Mouse (Mus musculus) kidney, embryonic 15.5 days (tissue): ENCODE results near the gene Vars2. TPM values are rescaled to one million over a fixed set of nuclear protein-coding genes. Genes with fewer than 3 reads are reported as not detected.

ENCODE experiments used
- ATAC-seq: fragments of 200-750 bp; cut with Nextera tagmentation; replicated peaks from 2 replicates; pipeline ENCODE4 v1.8.0; 2017; ENCODE audit warnings: moderate TSS enrichment; ENCODE audit not compliant: low FRiP score
- H3K27ac ChIP-seq: fragments of 300-500 bp; sonication (generic); 2 replicates; pipeline ENCODE4 v1.5.1; 2015; ENCODE audit warnings: mild to moderate bottlenecking, inconsistent platforms
- H3K27me3 ChIP-seq: fragments of 300-500 bp; sonication (generic); 2 replicates; pipeline ENCODE4 v1.6.1; 2015; ENCODE audit warnings: inconsistent platforms
- H3K36me3 ChIP-seq: fragments of 300-500 bp; sonication (generic); 2 replicates; pipeline ENCODE4 v1.6.1; 2015; ENCODE audit warnings: inconsistent platforms
- H3K4me1 ChIP-seq: fragments of 300-500 bp; sonication (generic); 2 replicates; pipeline ENCODE4 v1.6.1; 2015; ENCODE audit warnings: inconsistent platforms
- H3K4me2 ChIP-seq: fragments of 300-500 bp; sonication (generic); 2 replicates; pipeline ENCODE4 v1.6.1; 2015; ENCODE audit warnings: moderate library complexity, mild to moderate bottlenecking, inconsistent platforms
- H3K4me3 ChIP-seq: fragments of 300-500 bp; sonication (generic); replicated peaks from 2 replicates; pipeline ENCODE4 v1.5.1; 2015; ENCODE audit warnings: mild to moderate bottlenecking, inconsistent platforms
- H3K9ac ChIP-seq: fragments of 300-500 bp; sonication (generic); 2 replicates; pipeline ENCODE4 v1.6.1; 2015; ENCODE audit warnings: mild to moderate bottlenecking, inconsistent platforms
- H3K9me3 ChIP-seq: fragments of 300-500 bp; sonication (generic); replicated peaks from 2 replicates; pipeline ENCODE4 v1.6.1; 2016; ENCODE audit warnings: inconsistent platforms
- WGBS: fragments of 180-500 bp; shearing (Covaris S2); methylation state at CpG from one replicate; pipeline ENCODE4 v1.1.7; 2015; ENCODE audit warnings: mixed read lengths; 5-methylcytosine and 5-hydroxymethylcytosine counted together
- polyA plus RNA-seq: library from polyadenylated mRNA; unstranded; fragments of >200 nt; fragmentation: Nextera tagmentation; extraction: Ambion mirVana; gene quantifications from 2 replicates; pipeline ENCODE4 v1.2.1, GENCODE M21; 2015

Gene Vars2
- polyA plus RNA-seq, 1 experiment from 2014 or later = 18.8 TPM

DNA sequence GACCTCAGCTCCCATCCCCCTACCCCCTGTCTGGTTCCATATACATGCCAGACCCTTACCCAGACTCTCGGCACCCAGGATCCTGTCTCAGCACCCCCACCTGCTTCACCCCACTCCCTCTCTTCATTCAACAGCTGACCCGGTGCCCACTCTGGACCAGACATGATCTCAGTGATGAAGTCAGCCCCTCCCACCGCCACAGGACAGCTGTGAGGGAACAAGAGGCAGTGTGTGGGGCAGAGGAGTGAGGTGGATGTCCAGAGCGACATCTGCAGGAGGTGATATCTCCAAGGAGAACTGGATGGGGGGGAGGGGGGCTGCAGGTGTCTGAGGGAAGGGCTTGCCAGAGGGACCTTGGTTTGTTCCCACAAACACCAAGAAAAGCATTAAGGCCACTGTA lies 24.4 kb upstream of the Vars2 start:
- H3K9me3 ChIP-seq = 0 out of 2 replicates have a peak, but pooled peaks cover 4% of the 10 kb centered on the region
- H3K27me3 ChIP-seq = no peaks in the 10 kb centered on the region
- no peak overlapping the region for H3K4me3 ChIP-seq
- peaks cover 84% of the 10 kb centered on the region for H3K36me3 ChIP-seq
- no peak overlapping the region for H3K9ac ChIP-seq
- no peak for ATAC-seq
- H3K4me2 ChIP-seq = no peak overlapping the region
- H3K27ac ChIP-seq = no peak overlapping the region
- H3K4me1 ChIP-seq = peaks cover 3% of the 10 kb centered on the region
- 85% methylated on average over 4 of the region's 4 CpGs for WGBS

DNA sequence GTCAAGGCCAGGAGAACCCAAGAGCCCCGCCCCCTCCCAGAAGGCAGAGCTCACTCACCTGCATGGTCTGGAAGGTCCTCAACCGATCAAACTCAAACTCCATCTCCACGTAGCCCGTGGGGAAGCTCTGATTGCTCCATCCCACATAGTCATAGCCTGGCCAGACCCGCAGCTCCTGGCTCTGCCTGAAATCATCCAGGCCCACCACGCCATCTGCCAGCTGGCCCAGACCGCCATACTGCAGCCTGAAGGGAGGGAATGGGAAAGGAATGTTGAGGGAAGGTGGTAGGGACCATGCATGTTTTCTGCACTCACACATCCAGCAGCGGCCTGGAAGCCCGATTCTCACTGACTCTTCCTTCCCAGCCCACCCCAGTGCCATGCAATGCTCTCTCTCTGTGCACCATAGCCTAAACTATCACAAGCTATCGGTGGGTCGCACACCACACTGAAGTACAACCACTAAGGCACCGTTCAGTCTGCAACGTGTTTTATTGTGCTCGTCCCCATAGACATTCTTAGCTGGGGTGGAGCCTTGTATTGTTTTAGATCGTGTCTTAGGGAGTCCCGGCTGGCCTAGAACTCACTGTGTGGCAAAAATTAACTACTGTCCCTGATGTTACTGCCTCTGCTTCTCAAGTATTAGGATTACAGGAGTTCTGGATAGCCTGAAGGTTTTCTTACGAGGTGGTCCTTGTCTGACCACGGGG lies 22.7 kb upstream of the Vars2 start:
- no peak overlapping the region for H3K9ac ChIP-seq
- no peaks in the 10 kb centered on the region for H3K27me3 ChIP-seq
- no peaks in the 10 kb centered on the region for H3K4me1 ChIP-seq
- H3K36me3 ChIP-seq = peaks cover 92% of the 10 kb centered on the region
- H3K9me3 ChIP-seq = no peaks in the 10 kb centered on the region
- ATAC-seq = no peak
- H3K27ac ChIP-seq = no peak overlapping the region
- 87% methylated on average over 18 of the region's 18 CpGs for WGBS
- no peak overlapping the region for H3K4me2 ChIP-seq
- no peak overlapping the region for H3K4me3 ChIP-seq

DNA sequence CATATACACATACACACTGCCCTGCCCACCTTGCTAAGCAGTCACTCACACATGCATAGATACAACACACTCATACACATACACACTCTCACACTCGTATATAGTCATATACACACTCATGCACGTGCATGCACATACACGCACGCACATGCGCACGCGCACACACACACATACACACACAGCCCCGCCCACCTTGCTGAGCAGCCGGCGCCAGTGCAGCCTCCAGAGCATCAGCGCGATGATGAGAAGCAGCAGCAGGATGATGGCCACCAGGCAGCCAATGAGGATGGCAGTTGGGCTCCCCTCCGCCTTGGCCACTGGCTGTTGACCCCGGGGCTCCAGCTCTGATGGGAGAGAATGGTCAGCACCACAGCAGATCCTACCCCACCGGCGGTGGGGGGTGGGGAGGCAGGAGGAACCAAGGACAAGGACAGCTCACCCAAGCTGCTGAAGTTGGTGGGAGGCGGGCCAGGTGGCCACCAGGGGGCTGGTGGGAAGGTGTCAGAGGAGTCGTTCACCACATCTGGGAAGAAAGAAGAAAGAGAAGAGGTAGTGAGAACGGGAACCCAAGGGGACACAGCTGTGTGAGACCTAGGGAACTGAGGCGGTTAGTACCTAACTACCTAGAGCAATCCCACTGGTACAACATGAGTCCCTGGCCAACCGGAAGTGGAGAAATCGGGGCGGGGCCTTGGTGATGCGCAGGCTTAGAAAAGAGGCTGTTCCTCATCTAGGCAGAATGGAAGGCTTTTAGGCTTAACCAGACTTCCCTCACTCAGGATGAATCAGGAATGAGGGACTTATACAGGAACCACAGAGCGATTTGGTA lies 21.2 kb upstream of the Vars2 start:
- Histone ChIP-seq H3K4me1 (no peaks in the 10 kb centered on the region), H3K4me2 (no peak overlapping the region), H3K36me3 (peaks cover 100% of the 10 kb centered on the region), H3K27me3 (no peaks in the 10 kb centered on the region), H3K4me3 (no peak overlapping the region), H3K9ac (no peak overlapping the region), H3K9me3 (no peaks in the 10 kb centered on the region), H3K27ac (no peak overlapping the region)
- WGBS = 86% methylated on average over 25 of the region's 25 CpGs
- ATAC-seq = no peak

DNA sequence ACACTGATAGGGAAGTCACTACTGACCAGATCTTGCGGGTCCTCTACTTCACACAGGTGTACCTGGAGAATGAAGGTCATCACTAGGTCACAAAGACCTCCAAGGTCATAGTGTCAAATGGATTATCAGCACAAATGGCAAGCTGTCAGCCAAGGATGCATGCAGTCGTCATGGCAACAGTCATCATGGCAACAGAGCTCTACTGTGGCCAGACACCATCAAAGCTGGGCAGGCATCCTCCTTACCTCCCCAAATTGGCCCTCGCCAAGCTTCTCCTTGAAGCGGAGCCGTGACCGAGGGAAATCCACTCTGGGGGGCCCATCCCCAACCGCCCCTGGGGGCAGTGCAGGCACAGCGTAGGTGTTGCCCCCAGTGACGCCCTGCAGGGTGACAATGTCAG lies 17.7 kb upstream of the Vars2 start:
- WGBS = 83% methylated on average over 9 of the region's 9 CpGs
- no peak for ATAC-seq
- H3K4me3 ChIP-seq = no peak overlapping the region
- H3K9me3 ChIP-seq = no peaks in the 10 kb centered on the region
- H3K4me1 ChIP-seq = no peaks in the 10 kb centered on the region
- H3K36me3 ChIP-seq = peaks cover 96% of the 10 kb centered on the region
- no peak overlapping the region for H3K4me2 ChIP-seq
- no peaks in the 10 kb centered on the region for H3K27me3 ChIP-seq
- no peak overlapping the region for H3K9ac ChIP-seq
- H3K27ac ChIP-seq = no peak overlapping the region

DNA sequence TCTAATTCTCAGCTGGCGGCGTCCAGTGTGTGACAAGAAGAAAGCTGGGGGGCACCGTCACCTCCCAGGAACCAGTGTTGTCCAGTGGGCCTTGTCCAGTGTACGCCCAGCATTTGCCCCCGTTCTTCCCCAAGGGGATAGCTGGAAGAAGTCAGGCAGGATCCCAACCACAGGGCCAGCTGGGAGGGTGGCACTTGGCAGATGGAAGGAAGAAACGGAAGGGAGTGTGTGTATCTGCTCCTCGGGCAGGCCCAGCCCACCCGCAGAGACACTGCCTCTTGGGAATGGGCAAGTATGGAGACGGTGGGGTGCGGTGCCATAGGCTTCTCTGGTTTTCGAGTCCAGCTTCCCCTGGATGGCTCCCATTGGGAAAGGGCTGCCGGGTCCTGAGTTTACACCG lies 14.6 kb upstream of the Vars2 start:
- Histone ChIP-seq H3K27me3 (no peaks in the 10 kb centered on the region), H3K4me2 (no peak overlapping the region), H3K9me3 (no peaks in the 10 kb centered on the region), H3K27ac (no peak overlapping the region), H3K4me1 (no peaks in the 10 kb centered on the region), H3K36me3 (peaks cover 65% of the 10 kb centered on the region), H3K4me3 (no peak overlapping the region), H3K9ac (no peak overlapping the region)
- WGBS = 84% methylated on average over 13 of the region's 13 CpGs
- no peak for ATAC-seq

DNA sequence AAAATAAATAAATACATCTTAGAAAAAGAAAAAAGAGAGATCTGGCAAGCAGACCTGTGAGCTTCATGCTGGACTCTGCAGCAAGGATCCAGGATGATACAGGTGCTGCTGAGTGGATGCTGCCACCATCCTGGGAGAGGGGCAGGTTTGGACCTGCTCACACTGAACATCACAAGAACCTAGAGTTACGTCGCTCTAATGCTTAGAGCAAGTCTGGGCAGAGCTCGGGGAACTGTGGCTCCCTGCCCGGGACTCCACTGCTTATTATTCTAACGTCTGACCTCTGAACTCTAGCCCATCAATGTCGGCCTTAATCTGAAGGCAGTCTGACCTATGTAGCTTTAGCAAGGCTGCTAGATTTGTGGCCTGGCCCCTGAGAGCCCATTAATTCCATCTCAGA lies 13.2 kb upstream of the Vars2 start:
- H3K9ac ChIP-seq = no peak overlapping the region
- no peaks in the 10 kb centered on the region for H3K4me1 ChIP-seq
- H3K9me3 ChIP-seq = no peaks in the 10 kb centered on the region
- H3K4me2 ChIP-seq = no peak overlapping the region
- no peak overlapping the region for H3K27ac ChIP-seq
- no peaks in the 10 kb centered on the region for H3K27me3 ChIP-seq
- no peak overlapping the region for H3K4me3 ChIP-seq
- ATAC-seq = 0 out of 2 replicates have a peak, but pooled peaks have one; percentile 5
- WGBS = 28% methylated on average over 6 of the region's 6 CpGs
- H3K36me3 ChIP-seq = peaks cover 52% of the 10 kb centered on the region

DNA sequence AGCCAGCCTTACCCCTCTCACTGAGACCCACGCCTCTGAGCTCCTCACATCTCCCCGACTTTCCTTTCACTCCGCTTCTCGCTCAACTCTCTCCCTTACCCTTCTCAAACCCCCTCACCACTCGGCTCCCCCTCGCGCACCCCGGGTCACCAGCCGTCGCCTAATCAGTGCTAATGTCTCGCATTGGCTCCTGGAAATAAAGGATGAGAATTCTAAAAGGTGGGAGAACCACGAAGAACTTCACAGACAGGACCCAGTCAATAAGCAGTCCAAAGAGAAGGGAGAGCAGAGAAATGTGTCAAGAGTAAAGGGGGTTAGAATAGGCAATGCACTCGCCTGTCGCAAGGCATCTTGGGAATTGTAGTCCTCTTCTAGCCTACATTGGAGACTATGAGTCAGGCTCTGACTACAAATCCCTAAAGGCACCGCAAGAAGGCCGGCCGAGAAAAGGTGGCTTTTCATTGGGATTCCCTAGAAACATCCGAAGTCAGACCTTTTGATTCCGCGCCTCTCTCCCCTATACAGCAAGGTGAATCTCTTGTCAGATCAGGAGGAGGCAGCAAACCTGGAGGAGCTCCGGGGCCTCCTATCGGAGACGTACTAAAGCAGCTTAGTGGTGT lies 6.1 kb upstream of the Vars2 start, which contains the start of gene Gtf2h4:
Gene Gtf2h4 (minus strand): TSS at position 324 of the 620 bp plus-strand sequence.
- Histone ChIP-seq H3K9ac (peak within 1 kb of the TSS; percentile 89), H3K4me2 (peak within 1 kb of the TSS; percentile 83), H3K27ac (peak within 1 kb of the TSS; percentile 59; the same call in 1 of the 2 replicates), H3K4me1 (peaks cover 11% of the 10 kb centered on the region), H3K4me3 (peak within 1 kb of the TSS; percentile 79), H3K27me3 (no peaks in the 10 kb centered on the region), H3K36me3 (peaks cover 18% of the 10 kb centered on the region; the same call in 1 of the 2 replicates), H3K9me3 (no peaks in the 10 kb centered on the region)
- ATAC-seq = peak; percentile 97
- WGBS = 1% methylated on average over 23 of the region's 23 CpGs

DNA sequence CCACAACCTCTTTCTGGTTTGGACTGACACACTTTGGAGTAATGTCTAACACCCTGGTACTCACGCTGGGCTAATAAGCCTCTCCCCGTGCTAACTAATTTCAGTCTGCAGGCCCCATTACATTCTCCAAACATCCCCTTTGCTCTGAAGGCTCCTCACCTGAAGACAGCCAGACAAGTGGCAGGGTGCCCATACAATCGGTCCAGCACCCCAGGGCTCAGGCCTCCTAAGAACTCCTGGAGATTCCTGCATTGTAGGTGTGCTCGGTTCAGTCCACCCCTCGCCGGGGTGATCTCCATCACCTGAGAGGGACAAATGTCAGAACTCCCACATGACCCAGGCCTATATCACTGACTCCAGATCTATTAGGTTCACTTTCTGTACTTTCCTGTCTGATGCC lies 5.1 kb upstream of the Vars2 start:
- no peak overlapping the region for H3K27ac ChIP-seq
- H3K36me3 ChIP-seq = peaks cover 18% of the 10 kb centered on the region; the same call in 1 of the 2 replicates
- no peaks in the 10 kb centered on the region for H3K27me3 ChIP-seq
- H3K9ac ChIP-seq = peak overlapping the region; percentile 89
- no peak for ATAC-seq
- H3K4me3 ChIP-seq = peak overlapping the region; percentile 79; the same call in 1 of the 2 replicates
- whole genome bisulfite sequencing = 87% methylated on average over 6 of the region's 6 CpGs
- H3K9me3 ChIP-seq = no peaks in the 10 kb centered on the region
- peak overlapping the region; percentile 83 for H3K4me2 ChIP-seq
- peaks cover 15% of the 10 kb centered on the region for H3K4me1 ChIP-seq

DNA sequence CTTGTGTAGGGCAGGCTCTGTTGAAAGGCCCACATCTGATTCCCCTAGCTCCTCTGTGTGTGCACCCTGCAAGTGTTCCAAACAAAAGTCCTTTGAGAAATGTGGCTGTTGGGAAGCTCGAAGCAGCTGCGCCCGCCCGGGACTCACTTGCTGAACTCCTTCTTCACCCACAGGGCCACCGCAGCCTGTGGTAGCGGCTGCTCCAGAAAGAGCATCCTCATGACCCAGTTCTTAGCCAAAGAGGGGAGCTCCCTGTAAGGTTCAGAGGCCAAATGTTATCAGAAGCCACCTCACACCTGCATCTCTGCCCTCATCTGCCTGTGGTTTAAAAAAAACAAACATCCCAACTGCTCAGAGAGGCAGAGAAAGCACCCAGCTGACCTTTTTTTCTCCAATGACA lies 4.5 kb upstream of the Vars2 start:
- ATAC-seq = no peak
- Histone ChIP-seq H3K9me3 (no peaks in the 10 kb centered on the region), H3K27ac (no peak overlapping the region), H3K4me1 (peaks cover 17% of the 10 kb centered on the region), H3K4me3 (no peak overlapping the region), H3K9ac (no peak overlapping the region), H3K4me2 (no peak overlapping the region), H3K36me3 (peaks cover 18% of the 10 kb centered on the region; the same call in 1 of the 2 replicates), H3K27me3 (no peaks in the 10 kb centered on the region)
- WGBS = 91% methylated on average over 6 of the region's 6 CpGs

DNA sequence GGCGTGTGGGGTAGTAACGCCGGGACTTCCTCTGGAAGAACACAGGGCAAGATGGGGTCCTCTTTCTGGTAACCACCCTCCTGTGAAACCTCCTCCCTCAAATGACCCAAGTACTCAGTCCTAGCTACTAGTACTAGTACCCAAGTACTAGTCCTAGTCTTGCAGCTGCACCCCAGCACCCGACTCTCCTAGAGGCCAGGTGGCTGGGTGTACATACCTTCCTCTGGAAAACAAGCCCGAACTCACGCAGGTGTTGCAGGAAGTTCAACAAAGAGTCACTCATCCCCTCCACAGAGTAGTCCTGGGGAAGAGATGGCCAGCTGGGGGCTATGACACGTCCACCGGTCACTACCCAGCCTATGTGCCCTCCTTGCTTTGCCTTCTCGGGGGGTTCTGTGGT lies 2.3 kb upstream of the Vars2 start:
- no peak for ATAC-seq
- no peak overlapping the region for H3K9ac ChIP-seq
- no peaks in the 10 kb centered on the region for H3K9me3 ChIP-seq
- peaks cover 28% of the 10 kb centered on the region; the same call in 1 of the 2 replicates for H3K36me3 ChIP-seq
- WGBS = 92% methylated on average over 9 of the region's 9 CpGs
- H3K4me3 ChIP-seq = no peak overlapping the region
- no peak overlapping the region for H3K27ac ChIP-seq
- peaks cover 32% of the 10 kb centered on the region for H3K4me1 ChIP-seq
- no peaks in the 10 kb centered on the region for H3K27me3 ChIP-seq
- no peak overlapping the region for H3K4me2 ChIP-seq

DNA sequence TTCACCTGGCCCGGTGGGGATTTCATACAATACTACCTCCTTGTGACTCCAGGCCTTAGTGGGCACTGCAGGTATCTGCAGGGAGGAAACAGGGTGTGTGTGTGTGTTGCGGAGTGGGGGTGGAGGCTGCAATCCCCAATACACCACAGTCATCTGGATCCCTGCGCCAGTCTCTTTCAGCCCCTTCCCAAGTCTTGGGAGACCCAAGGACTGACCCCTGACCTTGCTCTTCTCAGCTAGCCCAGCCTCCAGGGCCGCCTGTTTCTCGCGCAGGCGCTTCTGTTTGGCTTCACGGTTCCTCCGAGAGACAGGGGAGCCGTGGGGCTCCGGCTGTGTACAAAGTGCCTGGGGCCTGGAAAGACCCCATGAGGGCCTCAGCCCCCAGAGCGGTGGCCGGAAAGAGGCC lies 538 bp downstream of the Vars2 start:
- Histone ChIP-seq H3K36me3 (peaks cover 49% of the 10 kb centered on the region), H3K27ac (peak overlapping the region; percentile 90), H3K27me3 (no peaks in the 10 kb centered on the region), H3K4me1 (peaks cover 21% of the 10 kb centered on the region), H3K9me3 (no peaks in the 10 kb centered on the region), H3K9ac (peak overlapping the region; percentile 88), H3K4me2 (peak overlapping the region; percentile 91), H3K4me3 (peak overlapping the region; percentile 82)
- 1% methylated on average over 13 of the region's 13 CpGs for WGBS
- peak; percentile 70 for ATAC-seq
